Mouse (Mus musculus) central nervous system, embryonic 18 days (tissue): Measurements from ENCODE around the gene Olfr1134. TPM values are rescaled to one million over a fixed set of nuclear protein-coding genes. Genes with fewer than 3 reads are reported as not detected.

Experiments used
- polyA plus RNA-seq: library from polyadenylated mRNA; depleted of rRNA; stranded (reverse); fragments of >200 nt; gene quantifications from 2 replicates; pipeline ENCODE4 v1.2.3, GENCODE M21; 2012; rRNA removed

Gene Olfr1134
- polyA plus RNA-seq: not detected in 2 replicates

GRCm38 (mm10) chr2:87658360-87658759 is at the start of gene Olfr1134:
Gene Olfr1134, minus strand, starts transcription at chr2:87658460.

GRCm38 (mm10) chr2:87693847-87694246 is 35.6 kb upstream of the Olfr1134 start, which contains the start of gene Olfr1136:
Gene Olfr1136, minus strand, starts transcription at chr2:87693947.

GRCm38 (mm10) chr2:87673564-87673963 is 15.3 kb upstream of the Olfr1134 start, which contains the start of gene Olfr1135:
Gene Olfr1135, minus strand, starts transcription at chr2:87673664.

DNA sequence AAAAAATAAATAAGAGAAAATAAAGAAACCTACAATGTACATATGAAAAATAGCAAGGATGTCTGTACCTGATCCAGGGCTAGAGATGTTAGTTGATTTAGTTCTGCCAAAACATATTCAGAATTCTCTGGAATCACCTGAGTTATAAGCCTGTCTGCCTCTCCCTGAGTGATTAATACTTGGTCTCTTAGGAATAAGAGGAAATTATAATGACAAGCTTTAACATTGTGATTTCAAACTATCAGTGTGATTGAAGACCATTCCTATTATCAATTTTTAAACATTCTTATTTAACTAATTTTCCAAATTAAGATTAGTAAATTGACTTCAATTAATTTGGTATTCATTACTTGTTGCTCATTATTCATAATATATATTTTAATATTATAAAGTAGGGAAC is 11.0 kb downstream of the Olfr1134 start, which contains the start of gene Olfr1133:
Gene Olfr1133, minus strand, starts transcription at position 101 of the 400 bp plus-strand sequence.

GRCm38 (mm10) chr2:87637435-87637834 is 20.8 kb downstream of the Olfr1134 start, which contains the start of gene Olfr1132:
Gene Olfr1132, minus strand, starts transcription at chr2:87637535.

GRCm38 (mm10) chr2:87626804-87627203 is 31.5 kb downstream of the Olfr1134 start, which contains the start of gene Olfr1131:
Gene Olfr1131, plus strand, starts transcription at chr2:87627104.

DNA sequence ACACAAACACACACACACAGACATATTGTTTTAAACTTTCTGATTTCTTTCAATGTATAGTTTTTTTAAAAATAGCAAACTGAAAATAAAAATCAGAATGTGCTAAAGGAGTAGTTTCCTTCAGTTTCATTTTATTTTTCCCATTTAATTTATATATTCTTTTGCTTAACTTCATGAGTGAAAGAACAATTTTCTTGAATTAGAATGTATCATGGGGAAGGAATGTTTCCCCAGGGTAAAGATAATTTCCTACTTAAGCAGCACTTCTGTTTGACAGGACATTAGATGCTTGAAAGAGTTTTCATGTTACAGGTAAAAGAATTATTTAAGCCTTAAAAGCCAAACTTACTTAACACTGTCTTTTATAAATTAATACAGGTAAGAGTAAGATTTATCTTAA is 52.3 kb downstream of the Olfr1134 start, which contains the start of gene Olfr1130:
Gene Olfr1130, plus strand, starts transcription at position 301 of the 400 bp plus-strand sequence.

Other genes starting within 250 kb of the Olfr1134 start
- gene Olfr1123, start 241.8 kb downstream of the Olfr1134 start, polyA plus RNA-seq: not detected in 2 replicates
- not detected in 2 replicates for gene Olfr1124, start 228.2 kb downstream of the Olfr1134 start, polyA plus RNA-seq
- gene Olfr1126, start 204.5 kb downstream of the Olfr1134 start, polyA plus RNA-seq: not detected in 2 replicates
- not detected in 2 replicates for gene Pramel7, start 161.4 kb downstream of the Olfr1134 start, polyA plus RNA-seq
- gene Pramel6, start 151.9 kb downstream of the Olfr1134 start, polyA plus RNA-seq: not detected in 2 replicates
- gene Olfr153, start 126.7 kb downstream of the Olfr1134 start, polyA plus RNA-seq: not detected in 2 replicates
- not detected in 2 replicates for gene Olfr1128, start 112.9 kb downstream of the Olfr1134 start, polyA plus RNA-seq
- gene Olfr1129, start 84.6 kb downstream of the Olfr1134 start, polyA plus RNA-seq: not detected in 2 replicates
- not detected in 2 replicates for gene Olfr1130, start 52.2 kb downstream of the Olfr1134 start, polyA plus RNA-seq
- gene Olfr1131, start 31.4 kb downstream of the Olfr1134 start, polyA plus RNA-seq: not detected in 2 replicates
- not detected in 2 replicates for gene Olfr1132, start 20.9 kb downstream of the Olfr1134 start, polyA plus RNA-seq
- gene Olfr1133, start 11.1 kb downstream of the Olfr1134 start, polyA plus RNA-seq: not detected in 2 replicates
- not detected in 2 replicates for gene Olfr1135, start 15.2 kb upstream of the Olfr1134 start, polyA plus RNA-seq
- gene Olfr1136, start 35.5 kb upstream of the Olfr1134 start, polyA plus RNA-seq: not detected in 2 replicates
- not detected in 2 replicates for gene Olfr1137, start 54.7 kb upstream of the Olfr1134 start, polyA plus RNA-seq
- not detected in 2 replicates for gene Olfr1138, start 81.5 kb upstream of the Olfr1134 start, polyA plus RNA-seq
- gene Olfr1140, start 85.3 kb upstream of the Olfr1134 start, polyA plus RNA-seq: 0.11 TPM in 1 of 2 replicates, not detected in the other
- gene Olfr1141, start 95.5 kb upstream of the Olfr1134 start, polyA plus RNA-seq: not detected in 2 replicates
- gene Olfr152, start 121.0 kb upstream of the Olfr1134 start, polyA plus RNA-seq: not detected in 2 replicates
- not detected in 2 replicates for gene Olfr1143, start 142.1 kb upstream of the Olfr1134 start, polyA plus RNA-seq
- gene Olfr1145, start 151.4 kb upstream of the Olfr1134 start, polyA plus RNA-seq: not detected in 2 replicates
- gene Olfr1148, start 172.1 kb upstream of the Olfr1134 start, polyA plus RNA-seq: not detected in 2 replicates
- gene Olfr1150-ps1, start 185.5 kb upstream of the Olfr1134 start, polyA plus RNA-seq: not detected in 2 replicates
- gene Olfr1151, start 197.4 kb upstream of the Olfr1134 start, polyA plus RNA-seq: not detected in 2 replicates
- not detected in 2 replicates for gene Olfr1152, start 208.0 kb upstream of the Olfr1134 start, polyA plus RNA-seq
- not detected in 2 replicates for gene Olfr1153, start 236.5 kb upstream of the Olfr1134 start, polyA plus RNA-seq
- not detected in 2 replicates for gene Olfr1154, start 246.7 kb upstream of the Olfr1134 start, polyA plus RNA-seq